Mouse (Mus musculus) limb, embryonic 11.5 days (tissue): ENCODE measurements around the gene Hoxb9. TPM values are rescaled to one million over a fixed set of nuclear protein-coding genes. Genes with fewer than 3 reads are reported as not detected.

Experiments
- ATAC-seq: fragments of 200-750 bp; cut with Nextera tagmentation; 2 replicates; pipeline ENCODE4 v1.8.0; 2017; ENCODE audit warnings: low read depth; ENCODE audit not compliant: insufficient number of reproducible peaks, low FRiP score, low TSS enrichment
- DNase-seq: peaks from one replicate; pipeline ENCODE4 v3.0.0-alpha.2; 2015; ENCODE audit warnings: low spot score
- H3K27ac ChIP-seq: fragments of 300-500 bp; sonication (generic); replicated peaks from 2 replicates; pipeline ENCODE4 v1.5.1; 2014; ENCODE audit warnings: low read depth, mild to moderate bottlenecking, low read length
- H3K27me3 ChIP-seq: fragments of 300-500 bp; sonication (generic); 2 replicates; pipeline ENCODE4 v1.6.1; 2014; ENCODE audit warnings: mild to moderate bottlenecking, low read length, mixed read lengths; ENCODE audit not compliant: control insufficient read depth, insufficient read depth
- H3K36me3 ChIP-seq: fragments of 300-500 bp; sonication (generic); 2 replicates; pipeline ENCODE4 v1.6.1; 2014; ENCODE audit warnings: mild to moderate bottlenecking, low read length, moderate library complexity, mixed read lengths; ENCODE audit not compliant: control insufficient read depth, insufficient read depth
- H3K4me1 ChIP-seq: fragments of 300-500 bp; sonication (generic); 2 replicates; pipeline ENCODE4 v1.6.1; 2014; ENCODE audit warnings: low read length, mixed read lengths; ENCODE audit not compliant: control insufficient read depth, insufficient read depth
- H3K4me2 ChIP-seq: fragments of 300-500 bp; sonication (generic); 2 replicates; pipeline ENCODE4 v1.6.1; 2014; ENCODE audit warnings: low read depth, mild to moderate bottlenecking, moderate library complexity; ENCODE audit not compliant: severe bottlenecking
- H3K4me3 ChIP-seq: fragments of 300-500 bp; sonication (generic); 2 replicates; pipeline ENCODE4 v1.5.1; 2014; ENCODE audit warnings: low read depth, low read length
- H3K9ac ChIP-seq: fragments of 300-500 bp; sonication (generic); 2 replicates; pipeline ENCODE4 v1.6.1; 2014; ENCODE audit warnings: mild to moderate bottlenecking, low read length
- H3K9me3 ChIP-seq: fragments of 300-500 bp; sonication (generic); 2 replicates; pipeline ENCODE4 v1.6.1; 2016; ENCODE audit warnings: low read length; ENCODE audit not compliant: control insufficient read depth
- WGBS: fragments of 180-500 bp; shearing (Covaris S2); extraction: QIAGEN DNeasy Blood & Tissue Kit; methylation state at CpG from one replicate; pipeline ENCODE4 v1.1.7; 2014; 5-methylcytosine and 5-hydroxymethylcytosine counted together
- polyA plus RNA-seq: library from polyadenylated mRNA; unstranded; fragments of >200 nt; fragmentation: Nextera tagmentation; extraction: Ambion mirVana; gene quantifications from 2 replicates; pipeline ENCODE4 v1.2.1, GENCODE M21; 2014

Gene Hoxb9
- polyA plus RNA-seq, 1 experiment from 2014 or later, result 1.8 TPM

- no peaks in the 10 kb centered on the region for H3K9me3 ChIP-seq
- DNase-seq (no peak), ATAC-seq (no peak)
- H3K9ac ChIP-seq, result no peak overlapping the region
- no peak overlapping the region; the same call in 1 of the 2 replicates for H3K4me2 ChIP-seq
- peaks cover 26% of the 10 kb centered on the region for H3K4me1 ChIP-seq
- 3% methylated on average over 3 of the region's 3 CpGs for WGBS
- H3K36me3 ChIP-seq, result no peaks in the 10 kb centered on the region
- peaks cover 97% of the 10 kb centered on the region for H3K27me3 ChIP-seq
- no peak overlapping the region for H3K4me3 ChIP-seq
- H3K27ac ChIP-seq, result no peak overlapping the region
These were observed 26.2 kb downstream of the Hoxb9 start for GRCm38 (mm10) chr11:96297428-96297827.

- no peak overlapping the region for H3K27ac ChIP-seq
- DNase-seq, result no peak
- no peak for ATAC-seq
- WGBS, result 6% methylated on average over 11 of the region's 11 CpGs
- peaks cover 26% of the 10 kb centered on the region for H3K4me1 ChIP-seq
- H3K4me3 ChIP-seq, result no peak overlapping the region
- H3K9me3 ChIP-seq, result no peaks in the 10 kb centered on the region
- H3K36me3 ChIP-seq, result no peaks in the 10 kb centered on the region
- H3K4me2 ChIP-seq, result no peak overlapping the region; the same call in 1 of the 2 replicates
- H3K27me3 ChIP-seq, result peaks cover 98% of the 10 kb centered on the region
- no peak overlapping the region for H3K9ac ChIP-seq
These were observed 26.8 kb downstream of the Hoxb9 start for GRCm38 (mm10) chr11:96297968-96298635.

GRCm38 (mm10) chr11:96298895-96299667, 27.8 kb downstream of the Hoxb9 start:
- Histone ChIP-seq H3K9ac (peak overlapping the region; percentile 47), H3K4me1 (peaks cover 30% of the 10 kb centered on the region), H3K4me3 (peak overlapping the region; percentile 26), H3K9me3 (no peaks in the 10 kb centered on the region), H3K4me2 (peak overlapping the region; percentile 56), H3K36me3 (no peaks in the 10 kb centered on the region), H3K27ac (no peak overlapping the region), H3K27me3 (peaks cover 99% of the 10 kb centered on the region)
- DNase-seq (no peak), ATAC-seq (no peak)
- WGBS, result under 1% methylated on average over 66 of the region's 66 CpGs

- Histone ChIP-seq H3K27ac (no peak overlapping the region), H3K4me3 (peak overlapping the region; percentile 26; the same call in 1 of the 2 replicates), H3K4me2 (peak overlapping the region; percentile 56), H3K27me3 (peaks cover 99% of the 10 kb centered on the region), H3K4me1 (peaks cover 27% of the 10 kb centered on the region), H3K9me3 (no peaks in the 10 kb centered on the region), H3K9ac (no peak overlapping the region), H3K36me3 (no peaks in the 10 kb centered on the region)
- WGBS, result 1% methylated on average over 9 of the region's 9 CpGs
- ATAC-seq (no peak), DNase-seq (no peak)
These were observed 28.5 kb downstream of the Hoxb9 start for GRCm38 (mm10) chr11:96299781-96300180.

- Histone ChIP-seq H3K27ac (no peak overlapping the region), H3K27me3 (peaks cover 99% of the 10 kb centered on the region), H3K4me1 (peaks cover 27% of the 10 kb centered on the region), H3K9ac (0 out of 2 replicates have a peak overlapping the region, but pooled peaks have one; percentile 17), H3K4me3 (peak overlapping the region; percentile 14; the same call in 1 of the 2 replicates), H3K36me3 (no peaks in the 10 kb centered on the region), H3K4me2 (peak overlapping the region; percentile 32; the same call in 1 of the 2 replicates), H3K9me3 (no peaks in the 10 kb centered on the region)
- ATAC-seq (no peak), DNase-seq (no peak)
- 1% methylated on average over 34 of the region's 35 CpGs for WGBS
These were observed 29.3 kb downstream of the Hoxb9 start for GRCm38 (mm10) chr11:96300354-96301063.

GRCm38 (mm10) chr11:96301064-96301431, 29.8 kb downstream of the Hoxb9 start:
- Histone ChIP-seq H3K9me3 (no peaks in the 10 kb centered on the region), H3K27me3 (peaks cover 99% of the 10 kb centered on the region), H3K4me1 (peaks cover 23% of the 10 kb centered on the region), H3K9ac (no peak overlapping the region), H3K4me2 (peak overlapping the region; percentile 32; the same call in 1 of the 2 replicates), H3K4me3 (peak overlapping the region; percentile 14; the same call in 1 of the 2 replicates), H3K36me3 (no peaks in the 10 kb centered on the region), H3K27ac (no peak overlapping the region)
- no peak for DNase-seq
- no peak for ATAC-seq
- whole genome bisulfite sequencing, result 8% methylated on average over 10 of the region's 10 CpGs

- Histone ChIP-seq H3K9me3 (no peaks in the 10 kb centered on the region), H3K4me2 (no peak overlapping the region), H3K27me3 (peaks cover 99% of the 10 kb centered on the region), H3K9ac (no peak overlapping the region), H3K4me3 (no peak overlapping the region), H3K27ac (no peak overlapping the region), H3K36me3 (no peaks in the 10 kb centered on the region), H3K4me1 (peaks cover 23% of the 10 kb centered on the region)
- WGBS, result 3% methylated on average over 15 of the region's 15 CpGs
- no peak for ATAC-seq
- DNase-seq, result no peak
These were observed 30.6 kb downstream of the Hoxb9 start for GRCm38 (mm10) chr11:96301837-96302236.
